Mouse (Mus musculus): ENCODE measurements around the gene Ap2b1.

DNA sequence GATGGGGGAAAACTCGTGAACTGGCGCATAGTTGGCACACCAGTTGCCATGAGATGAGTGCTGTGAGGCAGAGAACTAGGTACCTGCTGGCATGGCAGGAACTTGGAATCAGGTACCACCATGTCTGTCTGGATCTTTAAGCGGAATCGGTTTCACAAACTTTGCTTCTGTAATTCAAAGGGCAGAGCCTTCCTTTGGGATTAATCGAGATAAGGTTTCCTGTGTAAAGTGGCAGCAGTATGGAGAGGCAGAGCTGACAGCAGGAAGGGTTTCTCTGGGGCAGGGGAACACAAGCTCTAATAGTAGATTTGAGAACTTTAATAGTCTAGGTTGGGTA is 6.6 kb upstream of the Ap2b1 start:
- no peak for TF ChIP-seq CTCF (IDR thresholded peaks at IDR 0.05; ENCODE audit: low read depth)
- TF ChIP-seq EP300 (optimal IDR thresholded peaks at IDR 0.05), result no peak
